Mouse (Mus musculus) naive thymus-derived CD4-positive, alpha-beta T cell, adult 2 months (primary cell): ENCODE data around the gene Pqbp1.
"Not testable (repeated sequence)": the region's sequence is repeated elsewhere in the genome, so short reads cannot be mapped to it uniquely, and the experiment has no call there.

Experiments used
- DNase-seq: peaks from one replicate; pipeline ENCODE4 v3.0.0-alpha.2; 2011; ENCODE audit warnings: low read depth

The Pqbp1 gene

GRCm38 (mm10) chrX:7898880-7899874 lies at the start of gene Pqbp1, which contains the start of gene Timm17b:
Gene Pqbp1 (minus strand): TSS chrX:7899269.
Gene Timm17b (plus strand): TSS chrX:7899357.
- peak; percentile 93 for DNase-seq

- DNase-seq = peak; percentile 91
Measured at GRCm38 (mm10) chrX:7947900-7948492, 48.9 kb upstream of the Pqbp1 start.

GRCm38 (mm10) chrX:7947108-7947899 lies 48.2 kb upstream of the Pqbp1 start, which contains the start of gene Hdac6:
Gene Hdac6 (minus strand): TSS chrX:7947889.
- DNase-seq = no peak

GRCm38 (mm10) chrX:7945618-7946017 lies 46.5 kb upstream of the Pqbp1 start:
- no peak for DNase-seq

DNA sequence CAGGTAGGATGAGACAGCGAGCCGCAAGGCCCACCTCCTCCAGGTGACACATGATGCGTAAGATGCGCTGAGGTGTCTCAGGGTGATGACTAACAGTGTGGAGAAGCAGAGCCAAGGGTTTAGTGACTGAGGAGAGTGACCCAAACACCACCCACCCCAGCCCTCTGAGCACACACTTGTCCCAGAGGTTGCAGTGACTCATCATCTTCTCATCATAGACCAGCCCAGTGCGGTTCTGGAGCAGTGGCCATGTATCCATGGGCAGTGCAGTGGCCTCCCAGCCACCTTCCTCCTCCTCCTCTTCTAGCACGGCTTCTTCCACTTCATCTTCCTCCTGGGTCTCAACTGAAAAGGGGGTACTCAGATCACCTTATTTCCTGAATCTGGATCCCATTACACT lies 38.6 kb upstream of the Pqbp1 start:
- DNase-seq = no peak

DNA sequence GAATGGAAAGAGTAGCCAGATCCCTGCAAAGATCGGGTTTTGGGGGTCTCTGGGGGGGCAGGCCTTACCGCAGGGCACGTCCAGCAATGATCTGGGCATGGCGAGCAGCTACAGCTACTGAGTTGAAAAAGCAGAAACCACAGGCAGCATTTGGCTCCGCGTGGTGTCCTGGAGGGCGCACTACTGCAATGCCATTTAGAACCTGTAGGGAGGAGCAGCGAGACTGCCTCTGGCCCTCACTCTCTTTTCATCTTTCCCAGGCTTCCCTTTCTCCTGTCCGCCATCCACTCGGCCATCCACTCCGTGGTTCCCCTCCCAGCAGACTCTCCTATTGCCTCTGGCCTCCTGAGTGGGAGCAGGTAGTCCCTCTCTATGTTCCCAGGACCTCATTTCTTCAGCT lies 37.8 kb upstream of the Pqbp1 start:
- no peak for DNase-seq

GRCm38 (mm10) chrX:7928270-7928790 lies 29.3 kb upstream of the Pqbp1 start, which contains the start of gene Eras:
Gene Eras (minus strand): TSS chrX:7928607.
- no peak for DNase-seq

GRCm38 (mm10) chrX:7927116-7927515 lies 28.0 kb upstream of the Pqbp1 start:
- no peak for DNase-seq

DNA sequence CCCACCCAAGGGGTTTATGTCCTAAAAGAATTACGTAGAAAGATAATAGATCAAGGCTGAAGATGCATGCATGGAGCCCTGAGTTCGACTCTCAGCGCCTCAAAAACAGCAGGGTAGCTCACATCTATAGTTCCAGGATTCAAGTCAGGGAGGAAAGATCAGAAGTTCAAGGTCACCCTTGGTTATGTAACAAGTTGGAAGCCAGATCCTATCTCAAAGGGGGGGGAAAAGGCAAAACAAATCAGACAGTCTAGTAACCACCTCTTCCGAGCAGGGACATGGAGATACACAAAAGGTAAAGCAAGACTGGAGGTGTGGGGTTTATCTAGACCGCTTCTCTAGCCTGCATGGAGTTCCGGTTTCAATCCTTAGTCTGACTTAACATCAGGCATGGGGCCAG lies 27.2 kb upstream of the Pqbp1 start:
- no peak for DNase-seq

DNA sequence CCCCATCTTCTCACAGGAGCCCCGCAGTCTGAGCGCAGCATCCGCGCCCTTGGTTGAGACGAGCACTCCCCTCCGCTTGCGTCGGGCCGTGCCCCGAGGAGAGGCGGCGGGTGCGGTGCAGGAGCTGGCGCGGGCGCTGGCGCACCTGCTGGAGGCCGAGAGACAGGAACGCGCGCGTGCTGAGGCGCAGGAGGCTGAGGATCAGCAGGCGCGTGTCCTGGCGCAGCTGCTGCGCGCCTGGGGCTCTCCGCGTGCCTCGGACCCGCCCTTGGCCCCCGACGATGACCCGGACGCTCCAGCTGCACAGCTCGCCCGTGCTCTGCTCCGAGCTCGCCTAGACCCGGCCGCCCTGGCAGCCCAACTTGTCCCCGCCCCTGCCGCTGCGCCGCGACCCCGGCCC lies 23.0 kb upstream of the Pqbp1 start:
- DNase-seq = no peak

- DNase-seq = no peak
Measured at GRCm38 (mm10) chrX:7919601-7920383, 20.7 kb upstream of the Pqbp1 start, which contains the start of gene Pcsk1n. Gene Pcsk1n (plus strand): TSS chrX:7919822.

- not testable (repeated sequence) for DNase-seq
Measured at GRCm38 (mm10) chrX:7917960-7918359, 18.9 kb upstream of the Pqbp1 start.

GRCm38 (mm10) chrX:7915669-7916068 lies 16.6 kb upstream of the Pqbp1 start:
- peak; percentile 27 for DNase-seq

DNA sequence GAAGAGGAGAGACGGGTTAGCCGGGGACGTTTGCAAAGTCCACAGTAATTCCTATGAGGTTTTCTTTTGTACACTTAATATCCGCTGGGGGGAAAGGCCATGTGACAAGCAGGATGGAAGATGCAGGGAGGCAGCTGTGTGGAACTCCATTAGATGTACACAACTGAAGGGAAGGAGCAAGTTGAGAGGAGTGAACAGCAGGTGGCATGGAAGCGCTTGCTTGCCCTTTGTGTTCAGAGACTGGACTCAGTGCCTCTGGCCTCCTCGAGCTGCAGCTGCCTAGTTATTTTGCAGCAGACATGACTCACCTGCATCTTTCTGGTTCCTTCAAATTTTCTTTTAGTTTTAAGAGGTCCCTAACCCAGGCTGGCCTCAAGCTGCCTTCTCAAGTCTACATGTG lies 11.4 kb upstream of the Pqbp1 start:
- no peak for DNase-seq

- DNase-seq = not testable (repeated sequence)
Measured at GRCm38 (mm10) chrX:7909242-7909641, 10.2 kb upstream of the Pqbp1 start, which contains the start of gene Gm10490. Gene Gm10490 (plus strand): TSS chrX:7909542.

DNA sequence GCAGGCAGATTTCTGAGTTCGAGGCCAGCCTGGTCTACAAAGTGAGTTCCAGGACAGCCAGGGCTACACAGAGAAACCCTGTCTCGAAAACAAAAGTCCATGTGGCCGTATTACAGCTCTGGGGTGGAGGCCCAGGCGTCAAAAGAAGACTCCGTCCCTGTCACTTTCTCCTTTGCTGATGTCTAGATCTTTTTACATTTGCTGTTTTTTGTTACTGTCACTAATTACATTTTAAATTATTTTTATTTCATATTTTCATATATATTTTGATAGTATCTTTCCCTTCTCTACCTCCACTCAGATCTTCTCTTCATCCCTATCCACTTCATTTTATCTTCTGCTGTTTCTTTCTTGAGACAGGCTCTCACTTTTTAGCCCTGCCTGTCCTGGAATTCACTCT lies 8.7 kb upstream of the Pqbp1 start, which contains the start of gene Gm10491:
Gm10491 (minus strand) TSS at position 101 of the 400 bp plus-strand sequence.
- no peak for DNase-seq

GRCm38 (mm10) chrX:7904441-7904840 lies 5.4 kb upstream of the Pqbp1 start:
- DNase-seq = no peak

GRCm38 (mm10) chrX:7898211-7898610 lies 858 bp downstream of the Pqbp1 start:
- DNase-seq = no peak

DNA sequence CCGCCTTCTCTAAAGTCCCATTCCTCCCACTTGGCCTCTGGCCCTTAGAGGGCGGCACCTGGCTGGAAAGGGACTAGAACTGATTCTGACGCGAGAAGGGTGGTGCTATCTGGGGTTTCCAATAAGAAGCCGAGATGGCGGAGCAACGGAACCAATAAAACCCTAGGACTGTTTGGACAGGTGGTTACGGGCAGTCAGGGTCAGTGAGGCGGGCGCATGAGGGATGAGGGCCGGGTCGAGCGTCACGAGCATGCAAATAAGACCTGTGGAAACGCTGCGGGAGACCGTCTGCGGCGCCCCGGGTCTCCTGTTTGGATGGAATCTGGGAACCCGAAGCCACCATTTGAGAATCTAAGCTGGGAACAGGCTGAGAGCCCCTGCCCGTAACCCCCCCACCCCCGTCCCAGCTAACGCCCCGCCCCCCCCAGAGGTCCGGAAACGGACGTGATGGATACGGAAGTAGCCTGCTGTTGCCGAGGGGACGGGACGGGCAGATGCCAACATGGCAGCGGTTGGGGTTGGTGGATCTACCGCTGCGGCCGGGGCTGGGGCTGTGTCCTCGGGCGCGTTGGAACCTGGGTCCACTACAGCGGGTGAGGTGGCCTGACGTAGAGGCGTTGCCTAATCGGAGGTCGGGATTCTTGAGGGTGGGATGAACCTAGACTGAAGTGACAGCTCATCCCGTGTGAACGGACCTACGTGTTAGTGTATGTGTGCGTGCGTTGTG lies 15.1 kb downstream of the Pqbp1 start, which contains the start of gene Slc35a2:
Slc35a2 (plus strand) TSS at position 188 of the 727 bp plus-strand sequence.
- peak; percentile 72 for DNase-seq

GRCm38 (mm10) chrX:7879819-7880218 lies 19.2 kb downstream of the Pqbp1 start:
- DNase-seq = peak; percentile 85
